Comparison of ENCODE assay signal across 11 mouse cellular contexts in the genomic region with DNA sequence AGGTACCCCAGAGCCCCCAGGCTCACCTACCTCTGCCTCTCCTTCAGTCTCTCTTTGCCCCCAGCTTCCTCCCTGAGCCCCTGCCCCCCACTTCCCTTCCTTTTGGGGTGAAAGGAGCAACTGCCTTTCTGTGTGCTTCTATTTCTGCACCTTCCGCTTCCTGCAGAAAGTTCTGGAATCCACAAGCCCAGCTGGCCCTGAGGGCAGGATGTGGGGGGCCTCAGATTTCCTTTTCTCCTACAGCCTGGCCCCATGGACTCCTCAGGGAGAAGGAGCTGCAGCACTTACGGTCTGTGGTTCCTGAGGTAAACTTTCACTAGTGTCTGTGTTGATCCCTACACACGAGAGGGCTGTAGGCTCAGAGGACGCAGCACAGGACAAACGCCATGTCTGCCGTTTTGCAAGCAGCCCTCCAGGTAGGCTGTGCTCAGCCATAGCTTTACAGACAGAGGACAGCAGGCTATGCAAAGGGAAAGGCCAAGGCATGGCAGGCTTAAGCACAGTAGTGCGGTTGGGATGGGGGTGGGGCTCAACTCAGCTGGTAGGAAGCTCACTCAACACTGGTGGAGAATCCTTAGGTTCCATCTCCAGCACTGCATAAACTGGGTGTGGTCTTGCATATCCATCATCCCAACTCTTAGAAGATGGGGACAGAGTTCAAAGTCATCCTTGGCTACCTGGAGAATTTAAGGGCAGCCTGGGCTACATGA.
DNase-seq lines count a peak whose midpoint lies in the region; ATAC-seq lines count a peak whose summit lies in the region.
"Had no signal": no experiment of that assay in that cellular context is flagged by ENCODE, and none has a peak within 500 bp of the region (broad histone marks: within the 10 kb centered on the region; RNA-seq: fewer than 3 reads in every experiment).

No protein-coding gene starts in this region.

- no peaks in the 10 kb centered on the region for H3K9me3 ChIP-seq in kidney, embryonic 14.5 days (ENCODE audit: control insufficient read depth, low read length)
- no peaks in the 10 kb centered on the region for H3K9me3 ChIP-seq in embryonic facial prominence, embryonic 13.5 days
- H3K9me3 ChIP-seq in kidney, embryonic 15.5 days (replicated peaks): no peaks in the 10 kb centered on the region
- no peaks in the 10 kb centered on the region for H3K9me3 ChIP-seq in stomach, embryonic 16.5 days (replicated peaks; ENCODE audit: control insufficient read depth, low read length)
- H3K9me3 ChIP-seq: forebrain, embryonic 12.5 days; midbrain, embryonic 12.5 days had no signal

- ATAC-seq in kidney, embryonic 14.5 days (ENCODE audit: low FRiP score, low TSS enrichment): peak; percentile 37; the same call in 1 of the 2 replicates
- ATAC-seq in embryonic facial prominence, embryonic 13.5 days (ENCODE audit: insufficient number of reproducible peaks, insufficient read depth, low FRiP score, low TSS enrichment, low read depth): no peak
- ATAC-seq in kidney, embryonic 15.5 days (replicated peaks; ENCODE audit: low FRiP score): no peak
- no peak for ATAC-seq in stomach, embryonic 16.5 days (ENCODE audit: insufficient read depth, low FRiP score)

- H3K36me3 ChIP-seq in kidney, embryonic 14.5 days (ENCODE audit: control insufficient read depth, insufficient read depth, low read length): no peaks in the 10 kb centered on the region
- H3K36me3 ChIP-seq in embryonic facial prominence, embryonic 13.5 days: no peaks in the 10 kb centered on the region
- no peaks in the 10 kb centered on the region for H3K36me3 ChIP-seq in kidney, embryonic 15.5 days
- H3K36me3 ChIP-seq in stomach, embryonic 16.5 days (ENCODE audit: control insufficient read depth, insufficient read depth, low read length): no peaks in the 10 kb centered on the region
- H3K36me3 ChIP-seq: forebrain, embryonic 12.5 days; midbrain, embryonic 12.5 days had no signal

- H3K27me3 ChIP-seq in kidney, embryonic 14.5 days (ENCODE audit: control insufficient read depth, insufficient read depth, low read length): no peaks in the 10 kb centered on the region
- no peaks in the 10 kb centered on the region for H3K27me3 ChIP-seq in embryonic facial prominence, embryonic 13.5 days
- H3K27me3 ChIP-seq in kidney, embryonic 15.5 days: no peaks in the 10 kb centered on the region
- no peaks in the 10 kb centered on the region for H3K27me3 ChIP-seq in stomach, embryonic 16.5 days (ENCODE audit: control insufficient read depth, insufficient read depth, low read length)
- H3K27me3 ChIP-seq: forebrain, embryonic 12.5 days; midbrain, embryonic 12.5 days had no signal

- H3K4me1 ChIP-seq in kidney, embryonic 14.5 days (ENCODE audit: control insufficient read depth, insufficient read depth, low read length): 0 out of 2 replicates have a peak, but pooled peaks cover 6% of the 10 kb centered on the region
- H3K4me1 ChIP-seq in embryonic facial prominence, embryonic 13.5 days: peaks cover 11% of the 10 kb centered on the region
- peaks cover 18% of the 10 kb centered on the region for H3K4me1 ChIP-seq in kidney, embryonic 15.5 days
- no peaks in the 10 kb centered on the region for H3K4me1 ChIP-seq in stomach, embryonic 16.5 days (ENCODE audit: control insufficient read depth, insufficient read depth, low read length)
- H3K4me1 ChIP-seq: midbrain, embryonic 12.5 days had no signal

- no peak overlapping the region for H3K4me2 ChIP-seq in kidney, embryonic 14.5 days (replicated peaks; ENCODE audit: low read depth, low read length)
- no peak overlapping the region for H3K4me2 ChIP-seq in embryonic facial prominence, embryonic 13.5 days
- no peak overlapping the region for H3K4me2 ChIP-seq in kidney, embryonic 15.5 days
- H3K4me2 ChIP-seq in stomach, embryonic 16.5 days (ENCODE audit: low read depth, low read length): 0 out of 2 replicates have a peak overlapping the region, but pooled peaks have one; percentile 9
- H3K4me2 ChIP-seq: forebrain, embryonic 12.5 days; midbrain, embryonic 12.5 days had no signal

- no peak for DNase-seq in kidney, postnatal 25 days
- DNase-seq in cerebellum, postnatal 4 days (ENCODE audit: low spot score in 2 of 2): no peak
- DNase-seq in cerebellum, postnatal 10 days: no peak
- DNase-seq in cerebellum, adult 9-11 months: no peak
- DNase-seq: right cerebral cortex, postnatal 14 days had no signal

- H3K9ac ChIP-seq in kidney, embryonic 14.5 days (ENCODE audit: low read depth, low read length): no peak overlapping the region
- no peak overlapping the region; the same call in 1 of the 2 replicates for H3K9ac ChIP-seq in embryonic facial prominence, embryonic 13.5 days
- H3K9ac ChIP-seq in kidney, embryonic 15.5 days: no peak overlapping the region; the same call in 1 of the 2 replicates
- peak overlapping the region; percentile 28; the same call in 1 of the 2 replicates for H3K9ac ChIP-seq in stomach, embryonic 16.5 days (ENCODE audit: low read length)
- H3K9ac ChIP-seq: forebrain, embryonic 12.5 days; midbrain, embryonic 12.5 days had no signal

- 63% methylated on average over 7 of the region's 7 CpGs for WGBS in kidney, embryonic 14.5 days
- WGBS in embryonic facial prominence, embryonic 13.5 days: 46% methylated on average over 7 of the region's 7 CpGs
- WGBS in kidney, embryonic 15.5 days: 59% methylated on average over 7 of the region's 7 CpGs
- WGBS in stomach, embryonic 16.5 days: 64% methylated on average over 7 of the region's 7 CpGs

- no peak overlapping the region for H3K27ac ChIP-seq in kidney, embryonic 14.5 days (ENCODE audit: low read depth, low read length)
- peak overlapping the region; percentile 55 for H3K27ac ChIP-seq in embryonic facial prominence, embryonic 13.5 days
- H3K27ac ChIP-seq in kidney, embryonic 15.5 days: peak overlapping the region; percentile 67
- H3K27ac ChIP-seq in stomach, embryonic 16.5 days (ENCODE audit: low read length): no peak overlapping the region; the same call in 1 of the 2 replicates
- H3K27ac ChIP-seq: forebrain, embryonic 12.5 days; midbrain, embryonic 12.5 days had no signal

- H3K4me3 ChIP-seq in kidney, embryonic 14.5 days (ENCODE audit: low read length): no peak overlapping the region
- no peak overlapping the region for H3K4me3 ChIP-seq in embryonic facial prominence, embryonic 13.5 days
- H3K4me3 ChIP-seq in kidney, embryonic 15.5 days (replicated peaks): no peak overlapping the region
- no peak overlapping the region for H3K4me3 ChIP-seq in stomach, embryonic 16.5 days (replicated peaks; ENCODE audit: low read length)
- H3K4me3 ChIP-seq: forebrain, embryonic 12.5 days; midbrain, embryonic 12.5 days had no signal

Comparison
In these comparisons a context has a peak if more than half of its experiments do, and no peak if none do; other contexts are left out.
1. H3K27ac ChIP-seq: peak in embryonic facial prominence, embryonic 13.5 days (single experiment) and kidney, embryonic 15.5 days (single experiment); none in kidney, embryonic 14.5 days (single experiment) and stomach, embryonic 16.5 days (single experiment).